Mouse (Mus musculus): ENCODE measurements around the gene Abhd12. TPM values are rescaled to one million over a fixed set of nuclear protein-coding genes. Genes with fewer than 3 reads are reported as not detected.
"Not testable (repeated sequence)": the region's sequence is repeated elsewhere in the genome, so short reads cannot be mapped to it uniquely, and the experiment has no call there.

Abhd12 gene
- total RNA-seq, 2 experiments from 2014 or later = 72.8 to 74.0 TPM

DNA sequence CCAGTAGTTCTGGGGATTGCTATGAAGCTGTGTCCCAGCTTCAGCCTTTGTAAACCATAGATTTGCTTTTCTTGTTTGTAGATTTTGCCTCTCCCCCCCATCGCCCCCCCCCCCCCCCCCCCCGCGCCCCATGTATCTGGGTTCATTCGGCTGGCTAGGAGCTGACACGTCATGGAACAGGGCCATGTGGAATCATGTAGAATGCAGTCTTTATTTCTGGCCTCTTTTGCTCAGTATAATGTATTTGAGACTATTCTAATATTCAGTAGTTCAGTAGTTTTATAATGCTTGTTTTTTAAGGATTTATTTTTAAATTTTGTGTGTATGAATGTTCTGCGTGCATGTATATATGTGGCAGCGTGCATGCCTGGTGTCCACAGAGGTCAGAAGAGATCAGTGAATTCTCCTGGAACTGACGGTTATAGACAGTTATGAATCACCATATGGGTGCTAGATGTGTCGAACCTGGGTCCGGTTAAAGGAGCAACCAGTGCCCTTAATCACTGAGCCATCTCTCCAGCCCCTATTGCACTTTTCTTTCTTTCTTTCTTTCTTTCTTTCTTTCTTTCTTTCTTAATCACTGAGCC lies 5.8 kb upstream of the Abhd12 start:
- DNase-seq (ENCODE audit: low spot score in 2 of 2) = no peak

DNA sequence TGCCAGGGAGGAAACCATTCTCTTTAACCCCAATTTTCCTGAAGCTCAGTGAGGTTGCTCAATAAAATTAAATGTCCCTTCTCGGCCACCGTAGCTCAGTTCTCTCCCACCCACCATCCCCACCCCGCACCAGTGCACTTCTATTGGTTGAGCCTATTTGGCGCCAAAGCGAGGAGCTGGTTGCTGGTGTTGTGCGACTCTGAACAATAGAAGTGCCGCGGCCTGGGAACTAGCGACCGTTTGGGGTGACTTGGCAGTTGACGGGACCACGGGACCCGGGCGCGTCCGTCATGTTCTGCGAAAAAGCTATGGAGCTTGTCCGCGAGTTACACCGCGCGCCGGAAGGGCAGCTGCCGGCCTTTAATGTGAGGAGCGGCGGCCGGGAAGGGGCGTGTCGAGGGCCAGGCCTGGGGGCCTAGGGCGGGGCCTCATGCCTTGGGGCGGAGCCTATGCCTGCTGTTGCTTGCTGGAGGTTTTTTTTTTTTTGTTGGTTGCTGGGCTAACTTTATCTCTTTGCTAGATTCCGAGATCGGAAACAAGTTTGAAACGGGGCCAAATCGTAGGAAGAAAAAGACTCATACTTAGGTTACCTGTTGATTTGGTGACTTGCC lies 5.0 kb upstream of the Abhd12 start:
- DNase-seq (ENCODE audit: low spot score in 2 of 2) = peak; percentile 92 to 94

DNA sequence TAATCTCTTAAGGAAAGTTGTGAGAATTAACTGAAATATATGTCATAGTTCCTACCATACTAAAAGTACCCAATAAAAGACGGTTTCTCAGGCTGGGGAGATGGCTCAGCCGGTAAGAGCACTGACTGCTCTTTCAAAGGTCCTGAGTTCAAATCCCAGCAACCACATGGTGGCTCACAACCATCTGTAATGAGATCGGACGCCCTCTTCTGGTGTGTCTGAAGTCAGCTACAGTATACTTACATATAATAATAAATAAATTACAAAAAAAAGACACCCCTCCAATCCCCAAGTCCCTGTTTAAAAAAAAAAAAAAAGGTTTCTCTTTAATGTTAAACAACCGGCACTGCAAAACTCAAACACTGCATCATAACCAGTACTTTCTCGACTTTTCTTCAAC lies 4.3 kb upstream of the Abhd12 start:
- DNase-seq (ENCODE audit: low spot score in 2 of 2) = not testable (repeated sequence)

DNA sequence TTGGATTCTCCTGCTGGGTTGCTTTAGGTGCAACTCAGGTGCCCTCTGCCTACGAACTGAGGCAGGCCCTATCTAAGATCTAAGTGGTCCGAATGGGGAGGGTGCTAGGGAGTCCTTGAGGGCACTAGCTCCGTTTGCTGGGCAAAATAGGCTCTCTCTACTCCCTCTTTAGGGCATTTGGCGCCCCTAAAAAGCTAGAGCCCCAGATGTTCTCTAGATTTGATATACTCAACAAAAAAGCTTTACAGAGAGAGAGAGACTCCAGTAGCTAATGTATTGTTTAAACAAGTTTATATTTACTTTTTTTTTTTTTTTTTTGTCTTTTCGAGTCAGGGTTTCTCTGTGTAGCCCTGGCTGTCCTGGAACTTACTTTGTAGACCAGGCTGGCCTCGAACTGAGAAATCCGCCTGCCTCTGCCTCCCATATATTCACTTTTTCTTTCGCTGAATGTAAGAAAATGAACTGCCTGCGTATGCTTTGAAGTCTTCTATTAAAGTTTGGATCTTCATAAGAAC lies 452 bp upstream of the Abhd12 start, which contains the start of gene Gins1:
Gins1 (plus strand) TSS at position 465 of the 515 bp plus-strand sequence.
- DNase-seq (ENCODE audit: low spot score in 2 of 2) = no peak

DNA sequence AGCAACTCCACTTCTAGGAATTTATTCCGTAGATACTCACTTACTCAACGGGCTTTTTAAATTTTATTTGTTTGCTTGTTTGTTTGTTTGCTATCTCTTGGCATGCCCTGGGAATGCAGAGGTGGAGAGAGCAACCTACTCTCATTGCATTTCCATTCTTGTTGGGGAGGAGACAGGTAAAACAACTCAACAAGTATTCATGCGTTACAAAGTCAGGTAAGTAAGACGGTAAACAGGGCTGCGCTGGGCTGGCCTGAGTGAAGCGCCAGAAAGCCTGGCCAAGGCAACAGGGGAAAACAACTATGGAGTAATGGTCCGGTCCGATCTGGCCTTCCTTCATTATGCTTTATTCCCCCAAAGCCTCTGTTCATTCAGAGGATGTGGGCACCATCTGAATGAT lies 2.2 kb downstream of the Abhd12 start:
- no peak for DNase-seq (ENCODE audit: low spot score in 2 of 2)

DNA sequence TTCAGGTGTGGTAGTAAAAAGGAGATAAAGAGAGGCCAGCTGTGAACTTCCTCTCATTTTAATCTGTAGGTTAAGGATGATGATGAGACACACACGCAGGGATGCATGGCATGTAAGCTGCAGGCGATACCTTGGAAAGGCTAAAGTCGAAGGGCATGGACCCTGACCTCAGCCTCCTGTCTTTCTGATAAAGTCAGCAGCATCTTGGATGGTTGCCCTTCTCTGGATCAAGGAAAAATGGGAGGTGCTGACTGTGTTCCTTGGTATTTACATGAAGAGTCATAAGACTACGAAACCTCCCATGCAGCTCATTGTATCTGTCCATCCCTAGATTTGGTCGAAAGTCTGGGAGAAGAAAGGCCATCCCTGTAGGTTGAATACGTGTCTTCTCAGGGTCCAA lies 4.2 kb downstream of the Abhd12 start:
- DNase-seq (ENCODE audit: low spot score in 2 of 2) = no peak

DNA sequence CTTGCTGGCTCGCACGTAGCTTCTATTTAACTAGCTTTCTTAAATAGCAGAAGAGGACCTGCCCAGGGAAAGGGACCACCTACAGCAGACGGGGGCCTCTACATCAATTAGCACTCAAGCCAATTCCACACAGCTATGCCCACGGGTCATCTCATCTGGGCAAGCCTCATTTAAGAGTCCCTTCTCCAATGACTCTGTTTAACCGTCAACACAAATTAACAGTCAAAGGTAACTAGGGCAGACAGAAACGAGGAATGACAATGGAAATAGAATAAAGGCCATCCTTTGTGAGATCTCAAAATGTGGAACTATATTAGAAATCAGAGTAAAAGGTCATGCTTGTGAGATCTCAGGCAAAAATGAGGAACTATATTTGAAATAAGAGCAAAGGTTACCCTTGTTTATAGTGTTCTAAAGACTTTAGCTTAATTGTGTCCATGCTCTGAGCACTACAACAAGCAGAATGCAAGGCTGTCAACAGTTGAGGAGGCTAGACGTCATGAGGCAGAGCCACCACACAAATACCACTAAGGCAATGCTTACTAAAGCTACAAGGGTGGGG lies 8.8 kb downstream of the Abhd12 start:
- no peak for DNase-seq (ENCODE audit: low spot score in 2 of 2)

DNA sequence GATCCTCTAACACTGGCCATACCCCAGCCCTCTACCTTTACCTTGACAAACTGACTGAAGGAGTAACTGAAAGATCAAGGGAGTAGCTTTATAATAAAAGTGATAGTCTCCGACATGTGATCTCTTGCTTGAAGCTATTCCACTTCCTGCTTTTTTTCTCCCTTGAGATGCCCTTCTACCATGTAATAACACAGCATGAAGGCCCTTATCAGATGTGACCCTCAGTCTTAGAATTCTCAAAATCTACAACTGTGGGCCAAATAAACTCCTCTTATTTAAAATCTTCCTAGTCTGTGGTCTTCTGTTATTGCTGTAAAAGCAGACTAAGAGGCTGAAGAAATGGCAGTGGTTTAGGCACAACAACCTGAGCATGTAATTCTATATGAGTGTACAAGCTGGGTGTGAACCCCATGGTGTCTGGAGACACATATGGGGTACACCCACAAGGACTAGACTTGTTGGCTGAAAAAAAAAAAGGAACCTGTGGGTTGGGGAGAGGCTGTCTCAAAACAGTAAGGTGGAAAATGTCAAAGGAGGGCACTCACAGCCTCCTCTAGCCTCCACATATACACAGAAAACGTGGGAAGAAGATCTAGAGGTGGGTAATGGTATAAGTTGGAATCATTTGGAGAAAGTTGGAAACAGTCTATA lies 9.8 kb downstream of the Abhd12 start:
- DNase-seq (ENCODE audit: low spot score in 2 of 2) = no peak

DNA sequence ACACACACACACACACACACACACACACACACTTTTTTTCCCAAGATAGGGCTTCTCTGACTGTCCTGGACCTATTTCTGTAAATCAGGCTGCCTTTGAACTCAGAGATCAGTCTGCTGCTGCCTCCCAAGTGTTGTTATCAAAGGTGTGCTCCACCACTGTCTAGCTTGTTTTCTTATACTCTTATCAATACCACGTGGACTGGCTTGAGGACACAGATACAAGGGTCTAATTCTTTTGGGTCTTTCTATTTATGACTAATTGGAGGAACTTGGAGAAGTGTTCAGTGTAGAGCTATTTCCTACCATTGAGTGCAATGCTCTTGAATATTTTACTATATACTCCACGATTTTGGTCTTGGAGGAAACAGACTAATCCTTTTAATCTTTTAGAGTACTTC lies 17.2 kb downstream of the Abhd12 start:
- no peak for DNase-seq (ENCODE audit: low spot score in 2 of 2)

DNA sequence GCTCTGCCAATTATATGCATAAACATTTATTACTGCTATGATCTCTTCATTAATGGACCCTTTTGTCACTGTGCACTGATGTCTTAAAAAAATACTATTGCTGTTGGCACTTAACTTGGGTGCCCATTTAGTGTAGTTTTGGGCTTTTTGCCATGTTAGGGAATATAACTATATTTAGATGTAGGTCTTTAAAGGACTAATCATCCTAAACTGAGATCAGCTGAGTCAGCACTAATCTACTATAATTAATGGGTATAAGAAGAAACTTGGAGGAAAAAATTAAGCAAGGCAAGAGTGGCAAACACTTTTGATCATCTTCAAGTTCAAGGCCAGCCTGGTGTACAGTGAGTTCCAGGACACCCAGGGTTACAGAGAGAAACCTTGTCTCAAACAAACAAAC lies 18.2 kb downstream of the Abhd12 start:
- DNase-seq (ENCODE audit: low spot score in 2 of 2) = no peak

DNA sequence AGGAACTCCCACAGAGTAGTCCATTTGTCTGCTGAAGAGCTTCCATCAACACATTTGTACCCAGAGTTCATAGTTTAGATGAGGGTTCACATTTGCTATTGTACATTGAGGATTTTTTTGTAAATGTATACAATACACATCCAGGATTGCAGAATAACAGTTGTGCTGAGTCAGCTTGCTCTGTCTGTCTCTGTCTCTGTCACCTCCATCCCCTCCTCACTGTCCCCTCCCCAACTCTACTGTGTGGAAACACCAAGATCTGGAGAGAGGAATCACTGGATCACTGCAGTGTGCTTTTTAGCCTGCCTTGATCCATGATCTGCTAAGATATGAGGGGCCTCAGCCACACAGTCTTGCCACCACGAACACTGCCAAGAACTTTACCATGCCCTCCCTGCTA lies 18.7 kb downstream of the Abhd12 start:
- DNase-seq (ENCODE audit: low spot score in 2 of 2) = no peak

DNA sequence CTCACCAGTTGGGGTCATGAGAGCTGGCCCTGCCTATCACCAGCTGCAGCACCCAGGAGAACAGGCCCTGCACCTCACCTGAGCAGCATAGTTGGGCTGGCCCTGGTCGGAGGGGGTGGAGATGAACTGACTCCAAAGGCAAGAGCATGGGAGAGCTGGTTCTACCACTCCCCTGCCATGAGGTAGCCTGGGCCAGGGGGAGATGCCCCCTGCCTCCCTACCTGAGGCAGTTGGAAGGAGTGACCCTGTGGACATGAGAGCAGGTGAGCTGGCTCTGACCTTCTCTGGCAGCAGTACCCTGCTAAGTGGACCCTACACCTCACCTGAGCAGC lies 19.8 kb downstream of the Abhd12 start:
- no peak for DNase-seq (ENCODE audit: low spot score in 2 of 2)

DNA sequence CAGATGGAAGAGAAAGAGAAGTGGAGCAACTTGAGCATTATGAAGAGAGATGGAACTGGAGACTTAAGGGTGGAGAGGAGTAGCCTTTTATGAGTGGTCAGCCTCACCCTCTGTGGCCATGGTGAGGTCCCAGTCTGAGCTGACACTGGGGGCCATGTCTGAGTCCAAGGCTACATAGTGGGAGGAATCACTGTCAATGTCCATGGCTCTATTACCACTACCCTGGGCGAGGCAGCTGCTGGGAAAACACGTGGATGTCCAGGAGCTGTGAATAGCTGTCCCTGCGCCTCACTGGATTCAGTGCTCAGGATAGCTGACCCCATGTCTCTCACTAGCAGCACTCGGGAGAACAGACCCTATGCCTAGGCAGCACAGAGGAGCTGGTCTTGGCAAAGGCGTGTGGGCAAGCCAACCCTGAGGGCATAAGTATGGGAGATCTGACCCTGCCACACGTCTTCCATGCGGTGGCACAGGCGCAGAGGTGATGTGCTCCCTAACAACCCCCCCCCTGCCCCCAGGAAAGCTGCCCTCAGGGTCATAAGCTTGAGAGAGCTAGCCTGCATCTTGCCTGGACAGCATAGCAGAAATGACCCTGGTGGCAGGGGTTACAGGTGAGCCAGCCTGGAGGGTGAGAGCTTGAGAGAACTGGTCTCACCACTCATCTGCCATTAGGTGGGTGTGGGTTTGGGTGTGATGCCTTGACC lies 20.3 kb downstream of the Abhd12 start:
- DNase-seq (ENCODE audit: low spot score in 2 of 2) = no peak

DNA sequence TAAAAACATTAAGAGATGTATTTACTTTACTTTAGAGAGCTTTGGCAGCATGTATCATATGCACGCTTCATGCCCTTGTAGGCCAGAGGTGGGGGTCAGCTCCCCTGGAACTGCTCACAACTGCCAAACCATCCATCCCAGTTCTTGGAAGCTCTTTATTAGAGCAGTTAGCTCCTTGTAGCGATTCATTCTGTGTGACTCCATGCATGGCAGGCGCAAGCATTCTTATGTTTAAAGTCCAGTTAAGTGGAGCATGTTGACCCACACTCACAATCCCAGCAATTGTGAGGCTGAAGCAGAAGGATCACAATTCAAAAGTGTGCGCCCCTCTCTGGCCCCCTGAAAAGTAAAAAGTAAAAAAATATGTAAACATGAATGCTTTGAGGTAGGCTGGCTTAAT lies 27.0 kb downstream of the Abhd12 start:
- no peak for DNase-seq (ENCODE audit: low spot score in 2 of 2)

DNA sequence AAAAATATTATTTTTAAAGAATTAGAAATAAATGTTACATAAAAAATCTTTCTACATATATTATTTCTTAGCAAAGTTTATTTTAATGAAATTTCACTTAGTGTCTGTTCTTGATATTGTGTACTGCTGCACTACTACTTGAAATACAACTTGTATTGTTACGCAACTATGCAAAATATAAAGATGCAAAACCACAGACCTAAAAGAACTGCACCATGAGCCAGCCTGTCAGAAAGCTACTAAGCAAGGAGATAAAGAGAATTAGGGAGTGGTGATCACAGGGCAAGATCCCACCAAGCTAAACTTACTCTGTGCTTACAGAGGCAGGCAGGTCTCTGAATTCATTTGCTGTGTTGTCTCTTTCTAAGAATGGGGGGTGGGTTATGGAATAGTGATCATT lies 29.3 kb downstream of the Abhd12 start:
- DNase-seq (ENCODE audit: low spot score in 2 of 2) = no peak

DNA sequence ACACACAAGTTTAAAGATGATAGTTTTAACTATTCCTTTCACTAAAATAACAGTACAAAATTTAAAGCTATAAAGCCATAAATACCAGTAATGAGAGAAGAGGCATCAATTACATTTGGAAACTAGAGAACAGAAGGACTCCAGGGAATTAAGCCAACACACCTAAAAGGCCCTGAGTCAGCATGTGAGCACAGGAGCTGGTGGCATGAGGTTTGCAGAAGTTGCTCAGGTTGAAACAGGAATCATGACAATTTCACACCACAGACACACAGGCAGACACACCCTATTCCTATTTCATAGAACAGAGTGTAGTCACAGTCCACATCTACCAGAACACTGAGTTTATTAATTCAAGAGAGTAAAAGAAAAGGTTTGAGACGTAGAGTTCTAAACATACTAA lies 30.0 kb downstream of the Abhd12 start:
- no peak for DNase-seq (ENCODE audit: low spot score in 2 of 2)

DNA sequence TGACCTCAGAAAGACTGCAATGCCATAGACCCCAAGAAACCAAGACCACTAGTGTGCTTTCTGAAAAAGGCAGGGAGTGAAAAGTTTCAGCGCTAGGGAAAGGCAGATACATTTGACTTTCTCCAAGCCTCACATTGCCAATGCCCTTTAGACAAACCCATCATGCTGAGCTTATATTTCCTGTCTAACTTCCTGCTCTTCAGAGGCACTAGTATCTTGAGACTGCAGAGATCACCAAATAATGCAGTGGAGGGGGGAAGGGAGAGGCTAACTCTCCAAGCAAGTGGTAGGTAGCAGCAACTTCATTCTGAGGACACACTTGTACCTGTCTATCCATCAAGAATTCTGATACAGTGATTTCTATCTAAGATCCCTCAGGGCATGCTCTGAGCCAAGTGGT lies 35.1 kb downstream of the Abhd12 start:
- no peak for DNase-seq (ENCODE audit: low spot score in 2 of 2)

DNA sequence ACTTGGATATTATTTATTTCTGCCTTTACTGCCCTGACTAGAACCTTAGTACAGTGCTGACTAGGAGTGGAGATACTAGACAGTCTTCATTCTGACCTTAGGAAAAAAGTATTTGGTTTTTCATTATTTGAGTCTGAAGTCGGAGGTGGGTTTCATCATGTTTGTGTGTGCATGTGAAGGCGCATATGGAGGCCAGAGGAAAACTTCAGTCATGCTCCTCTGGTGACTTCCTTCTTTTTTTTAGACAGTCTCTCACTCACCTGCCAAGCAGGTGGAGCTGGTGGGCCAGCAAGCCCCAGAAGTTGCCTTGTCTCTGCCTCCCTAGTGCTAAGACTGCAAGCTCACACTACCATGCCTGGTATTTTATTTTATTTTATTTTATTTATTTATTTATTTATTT lies 37.5 kb downstream of the Abhd12 start:
- DNase-seq (ENCODE audit: low spot score in 2 of 2) = no peak

DNA sequence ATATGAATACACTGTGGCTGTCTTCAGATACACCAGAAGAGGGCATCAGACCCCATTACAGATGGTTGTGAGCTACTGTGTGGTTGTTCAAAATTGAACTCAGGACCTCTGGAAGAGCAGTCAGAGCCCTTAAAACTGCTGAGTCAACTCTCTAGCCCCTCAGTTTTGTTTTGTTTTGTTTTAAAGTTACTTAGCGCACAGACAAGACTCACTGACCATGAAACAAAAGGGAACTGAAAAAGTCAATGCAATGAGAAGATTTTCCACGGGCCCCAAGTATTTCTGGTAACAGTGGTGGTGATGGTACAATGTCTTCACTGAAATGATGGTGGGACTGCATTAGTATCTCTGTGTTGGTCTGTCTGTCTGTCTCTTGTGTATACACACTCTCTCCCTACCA lies 43.4 kb downstream of the Abhd12 start:
- DNase-seq (ENCODE audit: low spot score in 2 of 2) = no peak

DNA sequence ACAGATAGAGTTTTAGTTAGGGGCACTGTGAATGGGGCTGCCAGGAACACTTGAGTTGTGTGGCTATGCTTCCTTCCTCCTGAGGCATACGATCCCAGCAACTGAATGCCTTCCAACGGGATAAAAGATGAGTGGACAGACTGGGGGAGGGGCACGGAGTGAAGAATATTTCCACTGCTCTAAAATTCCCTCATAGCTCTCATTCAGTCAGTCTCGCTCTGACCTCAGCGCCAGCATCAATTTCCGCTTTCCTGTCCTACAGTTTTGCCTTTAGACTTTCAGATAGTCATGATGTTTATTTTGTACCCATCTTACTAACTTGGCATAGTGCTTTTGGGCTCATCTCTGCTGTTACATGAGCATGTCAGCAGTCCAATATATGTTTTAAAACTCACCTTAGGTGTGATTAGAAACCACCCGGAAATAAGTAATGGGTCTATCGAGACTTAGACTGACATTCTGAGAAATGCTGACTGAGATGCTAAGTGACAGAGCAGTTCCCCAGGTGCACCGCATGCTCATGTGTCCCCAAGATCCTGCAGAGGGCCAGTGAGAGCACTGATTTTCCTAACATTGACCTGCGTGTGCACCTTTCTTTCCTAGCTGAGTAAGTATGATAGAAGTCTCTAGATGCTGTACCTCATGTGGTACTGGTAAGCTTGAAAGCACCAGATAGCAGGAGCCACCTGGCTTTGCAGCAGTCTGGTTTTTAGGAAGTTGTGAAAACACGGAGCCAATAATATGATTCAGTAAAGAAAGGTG lies 44.7 kb downstream of the Abhd12 start:
- no peak for DNase-seq (ENCODE audit: low spot score in 2 of 2)

All from adrenal gland, adult 18-20 months (tissue).